Mouse (Mus musculus): Measurements from ENCODE around the gene Hexim2.

The Hexim2 gene

DNA sequence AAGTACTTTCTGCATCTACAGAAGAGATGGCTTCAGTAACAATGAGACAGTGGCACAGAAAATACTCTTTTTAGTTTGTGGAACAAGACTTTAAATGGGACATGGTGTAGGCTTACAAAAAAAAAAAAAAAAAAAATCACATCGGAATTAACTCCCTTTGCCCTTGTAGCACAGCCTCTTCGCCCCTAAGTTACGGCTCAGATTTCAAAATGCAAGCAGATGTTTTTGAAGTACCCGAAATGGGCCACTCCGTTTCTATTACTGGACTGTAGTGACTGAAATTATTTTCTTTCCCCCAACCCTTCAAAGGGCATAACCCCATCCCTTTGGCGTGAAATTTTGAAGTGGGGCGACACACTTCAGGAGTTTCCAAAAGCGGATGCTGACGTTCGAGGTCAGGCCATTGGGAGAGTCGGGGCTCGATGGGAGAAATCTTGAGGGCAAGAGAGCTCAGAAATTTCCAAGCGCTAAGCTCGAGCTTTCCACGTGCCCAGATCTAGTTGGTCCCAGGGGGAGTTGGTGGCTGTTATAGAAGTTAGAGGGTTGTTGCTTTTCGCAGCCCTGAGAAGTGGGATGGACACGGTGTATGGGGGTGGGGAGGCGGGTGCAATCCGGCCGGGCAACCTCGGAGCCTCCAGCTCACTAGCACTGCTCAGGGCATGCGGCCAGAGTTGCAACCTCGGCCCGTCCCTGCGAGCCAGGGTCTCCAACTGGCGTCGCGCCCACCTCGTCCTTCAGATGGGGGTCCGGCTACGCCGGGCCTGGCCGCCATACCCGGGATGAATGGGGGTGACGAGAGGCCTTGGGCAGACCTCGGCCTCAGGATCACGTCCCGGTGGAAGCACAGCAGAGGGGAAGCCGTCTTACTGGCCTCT lies at the start of gene Hexim2:
Gene Hexim2, plus strand, starts transcription at position 729 of the 875 bp plus-strand sequence.
- peak; percentile 64 for DNase-seq (ENCODE audit: low spot score)

DNA sequence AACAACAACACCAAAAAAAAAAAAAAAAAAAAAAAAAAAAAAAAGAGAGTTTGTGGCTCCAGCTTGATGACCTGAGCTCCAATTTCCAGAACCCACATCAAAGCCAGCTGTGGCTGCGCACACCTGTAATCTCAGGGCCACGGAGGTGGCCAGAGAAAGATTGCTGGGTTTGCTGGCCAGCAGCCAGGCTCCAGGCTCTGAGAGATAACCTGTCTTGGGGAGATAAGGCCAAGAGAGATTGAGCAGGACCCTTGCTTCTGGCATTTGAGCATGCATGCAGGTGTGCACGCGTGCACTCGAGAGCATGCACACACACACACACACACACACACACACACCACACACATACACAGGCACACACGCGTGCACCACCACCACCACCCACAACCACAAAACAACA lies 38.9 kb upstream of the Hexim2 start:
- no peak for DNase-seq (ENCODE audit: low spot score)

DNA sequence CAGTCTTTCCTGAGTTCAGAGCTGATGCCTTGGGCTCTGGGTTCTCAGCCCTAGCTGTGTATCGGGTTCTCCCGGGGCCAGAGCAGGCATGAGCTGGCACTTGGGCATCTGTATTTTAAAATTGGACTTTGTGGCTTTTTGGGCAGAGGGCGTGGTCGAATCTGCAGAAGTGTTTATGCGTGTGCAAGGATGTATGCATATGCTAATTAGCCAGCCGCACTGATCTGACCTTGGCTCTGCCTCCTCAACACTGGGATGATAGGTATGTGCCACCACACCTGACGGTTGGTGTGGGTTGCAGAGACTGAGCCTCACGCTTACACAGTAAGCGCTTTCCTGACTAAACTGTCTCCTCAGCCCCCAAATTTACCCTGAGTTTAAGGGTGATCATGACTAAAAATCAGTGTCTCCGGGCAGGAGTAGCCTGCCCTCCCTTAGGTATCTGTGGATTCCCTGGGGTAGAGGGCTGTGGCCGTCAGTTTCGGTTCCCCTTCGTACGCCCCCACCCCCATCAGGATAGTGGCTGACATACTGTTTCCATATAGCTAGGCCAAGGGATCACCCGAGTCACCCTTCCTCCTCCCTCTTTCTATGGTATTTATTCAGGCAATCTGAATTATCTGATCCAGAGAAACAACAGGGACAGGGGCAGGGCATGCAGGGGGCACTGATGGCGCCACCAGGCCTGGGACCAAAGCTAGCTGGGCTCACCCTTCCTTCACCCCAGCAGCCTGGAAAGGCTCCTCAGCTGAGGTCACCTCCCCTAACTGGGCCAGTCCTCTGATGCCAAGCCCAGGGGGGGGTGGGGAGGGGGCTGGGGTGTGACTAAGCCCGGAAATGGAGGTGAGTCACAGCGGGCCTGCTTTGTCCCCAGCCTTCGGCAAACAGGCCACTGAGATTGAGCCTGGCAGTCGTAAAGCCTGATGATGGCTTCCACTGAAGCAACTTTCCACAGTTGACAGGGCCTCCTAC lies 38.1 kb upstream of the Hexim2 start:
- DNase-seq (ENCODE audit: low spot score) = no peak

DNA sequence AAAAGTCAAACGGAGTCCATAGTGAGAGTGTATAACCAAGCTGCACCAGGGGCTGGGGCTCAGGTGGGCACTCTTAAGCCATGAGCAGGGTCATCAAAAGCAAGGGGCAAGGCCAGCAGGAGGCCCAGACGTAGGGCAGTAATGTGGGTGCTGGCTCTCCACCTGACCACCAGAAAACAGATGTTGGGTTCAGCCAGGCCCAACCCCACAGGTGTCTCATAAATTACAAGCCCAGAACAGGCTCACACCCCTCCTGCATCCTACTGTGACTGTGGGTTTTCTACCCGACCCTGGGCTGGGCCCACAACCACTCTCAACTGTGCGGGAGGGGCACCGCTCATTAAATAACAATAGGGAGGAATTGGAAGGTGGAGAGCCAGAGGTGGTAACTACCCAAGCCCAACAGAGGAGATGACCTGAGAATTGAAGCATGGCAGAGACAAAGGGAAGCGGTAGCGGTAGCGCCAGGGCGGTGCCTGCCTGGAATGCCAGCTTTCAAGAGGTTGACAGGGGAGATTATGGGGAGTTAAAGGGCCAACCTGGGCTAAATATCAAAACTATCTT lies 37.0 kb upstream of the Hexim2 start:
- no peak for DNase-seq (ENCODE audit: low spot score)

DNA sequence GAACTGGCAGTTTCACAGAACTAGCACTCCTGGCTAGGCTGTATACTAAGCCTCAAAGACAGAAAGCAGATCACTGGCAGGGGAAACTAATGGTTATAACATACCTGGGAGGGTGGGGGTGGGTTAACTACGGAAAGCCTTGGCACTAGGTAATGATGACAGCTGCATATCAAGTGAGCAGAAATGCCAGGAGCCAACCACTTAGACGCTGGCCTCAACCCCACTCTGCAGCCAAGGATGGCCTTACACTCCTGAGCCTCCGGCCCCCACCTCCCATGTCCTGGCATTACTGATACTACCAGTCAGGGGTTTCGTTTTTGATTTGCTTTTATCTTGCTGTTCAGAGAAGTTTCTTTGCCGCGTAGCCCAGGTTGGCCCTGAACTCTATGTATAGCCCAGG lies 36.4 kb upstream of the Hexim2 start:
- no peak for DNase-seq (ENCODE audit: low spot score)

DNA sequence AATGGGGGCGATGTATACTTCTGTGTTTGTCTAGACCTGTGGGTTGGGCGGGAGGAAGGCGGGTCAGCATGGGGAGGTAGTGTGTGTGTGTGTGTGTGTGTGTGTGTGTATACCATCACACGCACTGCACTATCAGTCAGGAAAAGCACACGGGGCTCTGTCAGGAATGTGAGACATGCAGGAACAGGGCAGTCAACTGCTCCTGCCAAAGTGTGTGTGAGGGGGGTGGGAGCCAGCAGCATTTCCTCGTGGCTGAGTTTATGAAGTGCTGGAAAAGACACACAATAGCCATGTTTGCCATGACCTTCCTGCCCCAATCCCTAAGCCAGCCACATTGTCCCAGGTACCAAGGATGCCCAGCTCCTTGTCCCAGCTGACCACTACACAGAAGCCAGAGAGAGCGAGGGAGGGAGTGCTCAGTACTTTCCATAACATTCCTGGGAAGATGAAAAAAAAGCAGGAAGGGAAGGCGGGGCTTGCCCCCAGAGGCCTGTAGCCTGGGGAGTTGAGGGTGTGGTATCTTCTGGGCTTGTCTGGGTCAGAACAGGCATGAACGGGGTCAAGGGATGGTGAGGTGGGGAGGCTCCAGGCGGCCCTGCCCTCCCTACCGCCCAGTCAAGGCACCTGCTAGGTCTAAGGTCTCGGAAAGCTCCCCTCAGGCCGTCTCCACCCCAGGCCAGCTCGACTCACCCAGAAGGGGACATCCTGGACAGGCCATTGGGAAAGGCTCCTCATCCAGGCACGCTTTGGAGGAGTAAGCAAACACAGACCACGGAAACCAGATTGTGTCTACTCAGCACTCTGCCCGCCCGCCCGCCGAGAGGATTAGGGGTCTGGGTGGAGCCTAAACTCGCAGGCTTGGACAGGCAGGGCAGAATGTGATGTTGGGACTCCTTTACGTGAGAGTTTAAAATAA lies 35.0 kb upstream of the Hexim2 start:
- no peak for DNase-seq (ENCODE audit: low spot score)

DNA sequence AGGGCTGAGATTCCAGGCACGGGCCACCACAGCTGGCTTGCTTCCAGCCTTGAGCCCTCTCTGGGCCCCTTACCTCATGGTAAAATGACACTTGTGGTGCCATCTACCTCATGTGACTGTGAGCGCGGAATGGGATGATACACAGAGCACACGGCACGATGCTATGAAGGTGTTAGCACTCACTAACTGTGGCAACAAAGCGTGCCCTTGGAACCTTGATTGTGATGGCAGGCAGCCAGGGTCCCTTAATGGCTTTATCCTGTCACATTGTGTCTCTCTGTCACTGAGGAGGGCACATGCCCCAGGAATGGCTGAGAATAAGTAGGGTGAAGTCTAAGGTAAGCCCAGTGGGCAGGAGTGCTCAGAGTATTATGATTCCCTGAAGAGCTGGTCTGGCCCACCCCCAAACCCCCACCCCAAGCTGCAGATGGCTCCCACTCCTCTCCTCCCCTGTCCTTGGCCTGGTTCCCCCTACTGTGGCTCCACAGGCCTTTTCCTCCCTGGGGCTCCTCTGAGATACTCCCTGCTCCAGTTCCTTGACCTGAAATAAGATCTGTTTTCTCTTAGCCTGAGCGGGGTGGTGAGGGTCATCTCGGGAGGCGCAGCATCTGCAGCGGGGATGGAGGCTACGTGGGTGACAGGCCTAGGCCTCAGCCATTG lies 33.6 kb upstream of the Hexim2 start:
- DNase-seq (ENCODE audit: low spot score) = no peak

DNA sequence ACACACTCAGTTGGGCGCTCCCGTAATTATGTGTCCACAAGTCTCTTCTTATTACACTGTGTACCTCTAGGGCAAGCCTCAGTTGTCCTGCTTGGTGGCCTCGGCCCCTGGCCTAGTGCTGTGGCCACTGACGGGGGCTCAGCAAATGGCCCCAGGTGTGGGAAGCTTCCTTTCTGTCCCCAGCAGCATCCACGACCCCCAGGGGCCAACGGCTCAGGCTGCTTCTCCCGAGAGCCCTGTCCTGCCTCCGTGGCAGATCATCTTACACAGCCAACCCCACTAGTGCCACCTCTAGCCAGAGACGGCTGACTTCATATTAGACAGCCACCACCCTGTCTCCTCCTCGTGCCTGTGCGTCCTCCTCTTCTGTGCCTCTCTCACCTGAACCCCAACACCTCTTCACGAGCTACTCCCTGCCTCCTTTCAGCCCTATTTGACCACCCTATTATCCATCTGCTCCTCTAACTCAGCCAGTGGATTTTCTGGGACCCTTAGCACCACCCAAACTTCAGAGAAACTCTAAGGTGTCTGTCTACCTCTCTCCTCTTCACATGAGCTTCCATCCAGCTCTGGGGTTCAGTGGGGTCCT lies 32.8 kb upstream of the Hexim2 start:
- DNase-seq (ENCODE audit: low spot score) = no peak

DNA sequence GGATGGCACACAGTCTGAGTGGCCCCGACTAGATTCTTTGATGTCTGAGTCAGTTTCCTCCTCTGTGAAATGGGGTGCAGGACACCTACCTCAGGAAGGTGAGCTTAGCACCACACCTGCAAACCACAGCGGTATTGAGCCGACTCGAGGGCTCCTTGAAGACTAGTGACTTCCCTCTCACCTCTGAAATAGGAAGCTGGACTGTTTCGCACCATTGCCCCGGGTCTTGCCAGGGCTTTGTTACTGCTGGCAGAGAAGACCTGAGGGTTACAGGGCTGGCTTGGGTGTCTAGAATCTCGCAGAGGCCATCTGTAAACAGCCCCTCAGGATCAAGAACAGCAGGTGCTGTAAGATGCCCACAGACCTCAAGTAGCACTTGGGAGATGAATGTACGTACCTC lies 31.9 kb upstream of the Hexim2 start:
- DNase-seq (ENCODE audit: low spot score) = no peak

DNA sequence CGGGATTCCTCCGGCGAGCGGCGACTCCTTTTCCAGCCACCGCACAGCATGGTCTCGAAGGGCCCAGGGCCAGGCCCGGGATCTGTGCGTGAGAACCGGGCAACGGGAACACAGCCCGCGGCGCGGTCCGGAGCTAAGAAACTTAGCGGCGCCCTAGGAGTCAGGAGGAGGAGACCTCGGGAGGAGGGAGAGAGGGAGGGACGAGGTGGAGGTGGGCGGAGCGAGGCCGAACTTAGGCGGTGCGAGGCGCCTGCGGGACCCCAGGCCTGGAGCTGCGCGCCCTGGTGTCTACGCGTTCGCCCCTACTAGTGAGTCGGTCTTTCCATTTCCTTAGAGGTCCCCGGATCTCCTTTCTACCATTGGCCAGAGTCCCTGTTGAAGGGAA lies 30.8 kb upstream of the Hexim2 start, which contains the start of the genes Plcd3 and Acbd4:
Gene Plcd3, minus strand, starts transcription at position 178 of the 385 bp plus-strand sequence.
Gene Acbd4, plus strand, starts transcription at position 202 of the 385 bp plus-strand sequence.
- DNase-seq (ENCODE audit: low spot score) = peak; percentile 69

DNA sequence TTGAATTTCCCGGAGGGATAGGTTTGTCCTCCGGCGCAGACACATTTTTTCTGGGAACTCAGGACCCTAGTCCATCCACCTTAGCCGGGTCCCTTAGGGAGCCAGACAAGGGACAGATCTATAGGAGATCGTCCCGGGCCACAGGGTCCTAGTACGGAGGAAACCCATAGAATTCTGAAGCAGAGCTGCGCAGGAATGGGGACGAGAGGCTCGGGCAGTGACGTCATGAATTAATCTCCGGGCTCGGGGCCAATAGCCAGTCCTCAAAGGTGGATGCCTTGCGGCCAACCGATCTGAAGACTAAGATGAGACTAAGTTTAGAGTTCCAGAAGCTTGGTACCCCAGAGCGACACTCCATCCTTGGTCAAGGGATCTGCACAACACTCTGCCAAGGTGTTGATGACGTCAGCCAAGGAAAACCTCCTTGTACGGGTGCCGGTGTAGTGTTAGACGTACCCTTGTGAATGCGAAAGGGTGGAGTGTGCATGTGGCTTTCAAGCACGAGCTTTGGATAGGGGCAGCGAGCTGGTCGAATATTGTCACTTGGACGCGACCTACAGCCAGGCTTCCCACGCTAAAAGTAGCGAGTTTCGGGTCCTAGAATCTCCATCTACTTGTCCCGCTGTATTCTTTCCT lies 30.2 kb upstream of the Hexim2 start:
- peak; percentile 76 for DNase-seq (ENCODE audit: low spot score)

DNA sequence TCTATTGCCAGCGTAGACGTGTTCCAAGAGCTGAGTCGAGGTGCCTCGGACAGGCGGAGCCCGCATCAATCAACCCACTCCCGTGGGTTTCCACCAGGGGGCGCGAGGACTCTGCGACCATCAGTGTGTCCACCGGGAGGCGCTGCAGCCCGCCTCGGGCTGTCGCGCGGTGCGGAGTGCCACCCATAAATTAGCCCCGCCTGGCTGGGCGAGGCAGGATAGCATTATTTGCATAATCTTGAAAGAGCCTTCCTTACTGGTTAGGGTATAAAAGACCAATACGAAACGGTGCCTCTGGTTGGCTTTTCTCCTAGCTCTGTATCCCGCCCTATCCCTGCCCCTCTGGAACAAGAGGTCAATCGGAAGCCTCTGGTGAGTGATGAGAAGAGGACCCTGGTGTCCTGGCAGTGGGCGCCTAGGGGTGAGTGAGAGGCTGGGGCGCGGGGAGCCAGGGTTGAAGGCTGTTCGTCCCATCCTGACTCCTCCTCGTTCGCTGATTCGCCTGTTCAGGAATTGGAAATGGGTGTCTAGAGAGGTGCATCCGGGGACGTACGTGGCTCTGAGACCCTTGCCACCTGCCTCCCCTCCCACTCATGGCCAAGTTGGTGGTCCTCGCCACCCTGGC lies 29.4 kb upstream of the Hexim2 start:
- DNase-seq (ENCODE audit: low spot score) = peak; percentile 97

DNA sequence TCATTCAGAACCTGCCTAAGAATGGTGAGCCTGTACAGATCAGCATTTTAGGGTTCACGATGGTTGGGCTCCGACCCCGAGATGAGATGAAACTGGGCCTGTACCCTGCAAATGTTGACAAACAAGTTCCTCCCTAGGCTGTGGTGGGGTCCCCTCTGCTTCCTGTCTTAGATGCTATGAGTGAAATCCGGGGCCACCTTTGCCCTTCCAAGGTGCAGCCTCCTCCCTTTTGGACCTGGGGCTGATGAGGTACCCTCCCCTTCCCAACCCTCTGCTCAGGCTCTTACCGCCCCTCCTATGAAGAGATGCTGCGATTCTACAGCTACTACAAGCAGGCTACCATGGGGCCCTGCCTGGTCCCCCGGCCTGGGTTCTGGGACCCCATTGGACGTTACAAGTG lies 28.6 kb upstream of the Hexim2 start:
- no peak for DNase-seq (ENCODE audit: low spot score)

DNA sequence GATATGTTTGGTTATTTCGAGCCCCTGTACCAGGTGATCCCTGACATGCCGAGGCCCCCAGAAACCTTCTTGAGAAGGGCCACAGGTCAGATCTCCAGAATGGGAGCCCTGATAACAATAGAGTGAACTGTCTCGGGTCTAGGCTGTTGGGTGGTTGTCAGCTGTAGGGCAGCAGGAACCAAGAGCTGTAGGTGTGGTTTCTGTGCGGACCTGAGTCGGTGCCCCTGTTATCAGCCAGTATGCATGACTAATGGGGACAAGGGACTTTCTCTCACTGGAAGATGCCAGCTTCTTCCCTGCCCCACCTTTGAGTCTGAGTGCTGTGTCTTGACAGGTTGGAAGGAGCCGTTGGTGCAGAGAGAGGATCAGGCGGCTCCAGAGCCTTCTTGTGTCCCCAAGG lies 27.8 kb upstream of the Hexim2 start:
- DNase-seq (ENCODE audit: low spot score) = no peak

DNA sequence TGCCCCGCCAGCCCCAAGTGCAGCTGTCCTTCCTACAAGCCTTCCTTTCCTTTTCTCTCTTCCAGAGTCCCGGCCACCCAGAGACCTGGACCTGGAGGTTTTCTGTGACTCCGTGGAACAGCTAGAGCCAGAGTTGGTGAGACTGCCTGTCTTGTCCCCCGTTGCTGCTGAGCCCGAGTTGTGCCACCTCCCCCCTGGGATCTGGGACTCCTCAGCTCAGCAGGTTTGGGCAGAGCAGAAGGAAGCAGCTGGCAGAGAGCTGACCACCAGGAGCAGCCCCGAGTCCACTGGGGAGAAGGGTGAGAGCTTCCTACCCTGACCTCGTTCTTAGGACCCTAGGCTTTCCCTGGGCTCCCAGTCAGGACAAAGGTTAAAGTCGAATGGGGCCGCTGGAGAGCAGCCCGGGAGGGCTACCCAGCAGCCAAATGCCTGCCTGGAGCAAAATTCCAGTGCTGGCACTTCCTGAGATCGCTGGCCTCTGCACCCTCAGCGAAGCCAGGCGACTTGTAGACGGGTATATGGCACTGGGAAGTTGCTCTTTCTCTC lies 27.0 kb upstream of the Hexim2 start:
- no peak for DNase-seq (ENCODE audit: low spot score)

DNA sequence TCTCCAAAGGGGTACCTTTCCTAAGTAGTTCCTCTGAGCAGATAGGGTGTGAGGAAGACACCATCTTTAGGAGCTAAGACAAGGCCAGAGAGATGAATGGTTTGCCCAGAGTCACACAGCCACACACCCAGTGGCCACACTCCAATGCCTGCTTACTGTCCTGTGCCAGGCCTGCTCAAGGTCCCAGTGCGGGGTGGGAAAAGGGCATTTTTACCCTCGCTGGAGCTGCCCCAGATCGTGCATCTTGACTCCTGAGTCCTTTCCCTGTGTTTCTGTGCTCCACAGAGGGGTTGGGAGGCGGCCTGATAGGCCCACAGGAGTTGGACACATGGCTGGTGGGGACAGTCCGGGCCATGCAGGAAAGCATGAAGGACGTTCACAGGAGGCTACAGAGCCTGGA lies 26.4 kb upstream of the Hexim2 start:
- DNase-seq (ENCODE audit: low spot score) = no peak

DNA sequence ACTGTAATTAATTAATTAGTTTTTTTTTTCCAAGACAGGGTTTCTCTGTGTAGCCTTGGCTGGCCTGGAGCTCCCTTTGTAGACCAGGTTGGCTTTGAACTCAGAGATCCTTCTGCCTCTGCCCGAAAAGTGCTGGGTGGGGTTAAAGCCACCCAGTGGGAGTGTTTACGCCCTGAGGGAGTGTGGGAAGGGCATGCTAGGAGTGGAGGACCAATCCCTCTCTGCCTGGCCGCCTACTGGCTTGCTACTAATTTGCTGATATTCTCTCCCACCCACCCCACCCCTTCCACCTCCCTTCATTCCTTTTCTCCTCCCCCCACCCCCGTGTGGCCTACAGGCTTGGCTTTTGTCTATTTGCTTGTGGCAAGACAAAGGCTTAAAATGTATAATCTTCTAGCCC lies 25.8 kb upstream of the Hexim2 start:
- no peak for DNase-seq (ENCODE audit: low spot score)

DNA sequence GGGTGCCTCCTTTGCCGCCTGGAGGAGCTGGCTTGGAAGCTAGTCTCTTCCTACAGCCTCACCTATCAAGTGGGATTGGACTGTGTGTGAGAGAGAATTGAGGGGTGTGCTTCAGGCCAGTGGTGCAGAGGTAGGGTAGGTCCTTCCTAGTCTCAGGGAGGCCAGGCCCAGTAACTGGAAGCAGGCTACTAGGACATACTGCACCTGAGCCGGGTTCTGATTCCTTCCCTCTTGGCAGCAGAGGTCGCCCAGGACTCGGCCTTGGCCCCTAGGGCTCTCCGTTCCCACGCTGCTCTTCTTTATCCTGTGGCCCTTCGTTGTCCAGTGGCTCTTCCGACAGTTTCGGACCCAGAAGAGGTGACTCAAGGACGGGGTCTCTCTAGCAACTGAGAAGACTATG lies 20.9 kb upstream of the Hexim2 start:
- no peak for DNase-seq (ENCODE audit: low spot score)

DNA sequence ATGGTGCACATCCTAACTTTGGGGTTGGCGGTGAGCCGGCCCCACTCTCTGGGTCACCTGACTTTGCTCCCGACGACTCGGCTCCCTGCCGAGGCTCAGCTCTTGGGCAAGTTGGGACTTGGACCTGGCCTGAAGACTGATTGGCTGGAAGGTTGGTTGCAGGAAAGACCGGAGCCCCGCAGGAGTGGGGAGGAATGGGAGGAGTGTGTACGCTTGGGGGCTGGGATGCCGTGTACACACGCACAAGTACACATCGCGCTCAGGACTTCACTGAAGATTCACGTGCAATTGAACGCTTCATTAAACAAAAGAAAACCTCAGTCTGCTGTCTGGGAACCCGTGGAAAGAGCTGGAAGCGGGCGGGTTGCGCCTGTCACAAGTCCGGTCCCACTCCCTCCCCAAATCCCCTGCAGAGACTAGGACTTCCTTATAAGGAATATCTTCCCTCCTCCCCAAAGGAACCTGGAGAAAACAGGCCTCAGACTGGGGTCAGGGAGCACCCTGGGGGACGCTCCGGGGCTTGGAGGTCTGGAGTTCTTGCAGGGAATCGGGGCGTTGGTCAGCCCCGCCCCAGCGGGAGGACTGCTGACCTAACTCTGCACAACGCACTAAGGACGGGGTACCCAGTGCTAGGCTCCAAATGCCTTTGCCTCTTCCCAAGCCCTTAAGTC lies 20.2 kb upstream of the Hexim2 start:
- peak; percentile 62 for DNase-seq (ENCODE audit: low spot score)
